Mouse (Mus musculus): ENCODE results near the gene Fbxo36.

DNA sequence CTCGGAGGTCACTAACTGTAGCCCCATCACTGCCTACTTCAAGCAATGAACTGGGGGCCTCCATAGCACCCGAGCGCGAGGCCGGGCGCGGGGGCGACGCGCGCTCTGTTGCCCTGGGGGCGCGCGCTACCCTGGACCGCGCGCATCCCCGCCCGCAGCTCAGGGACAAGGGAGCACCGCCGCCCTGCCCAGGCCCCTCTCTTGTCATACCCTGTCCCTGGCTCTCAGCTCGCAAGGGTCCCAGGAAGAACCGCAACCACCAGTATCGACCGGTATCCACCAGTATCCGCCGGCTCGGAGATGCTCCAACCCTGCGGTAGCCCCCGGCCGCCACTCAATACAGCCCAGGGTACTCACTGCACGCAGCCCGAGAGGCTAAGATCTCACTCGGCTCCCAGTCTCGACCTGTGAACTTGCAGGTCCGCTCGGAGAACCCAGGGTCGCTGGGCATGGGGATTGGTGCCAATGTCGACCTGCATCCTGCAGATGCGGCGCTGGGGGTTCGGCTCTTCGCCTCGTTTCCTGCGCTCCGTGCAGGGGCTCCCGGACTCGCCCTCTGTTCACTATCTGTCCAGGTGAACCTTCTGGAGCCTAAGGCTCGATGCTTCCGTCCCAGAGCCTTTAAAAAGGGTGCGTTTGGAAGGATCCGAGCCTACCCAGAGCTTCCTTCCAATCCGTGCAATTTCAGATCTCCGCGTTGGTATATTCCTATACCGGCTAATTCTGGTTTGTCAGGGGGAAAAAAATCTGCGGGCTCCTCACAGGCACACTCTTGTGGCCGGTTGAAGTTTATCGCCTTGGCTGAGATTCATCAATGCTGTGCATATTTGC is 95.1 kb downstream of the Fbxo36 start, which contains the start of gene Slc16a14:
- TF ChIP-seq FLI1 (IDR thresholded peaks at IDR 0.05; ENCODE audit: low read length) (no peak), GATA1 (IDR thresholded peaks at IDR 0.05; ENCODE audit: borderline replicate concordance, low read length) (no peak)
